Comparison of ENCODE assay signal across 34 mouse cellular contexts in genomic region chr19:10662665-10663064, GRCm38 (mm10). TPM values are rescaled to one million over a fixed set of nuclear protein-coding genes. Genes with fewer than 3 reads are reported as not detected.
DNase-seq lines count a peak whose midpoint lies in the region; ATAC-seq and TF ChIP-seq lines count a peak whose summit lies in the region.
"Had no signal": no experiment of that assay in that cellular context is flagged by ENCODE, and none has a peak within 500 bp of the region (broad histone marks: within the 10 kb centered on the region; RNA-seq: fewer than 3 reads in every experiment).

No protein-coding gene starts in this region.

- no peak; the same call in 1 of the 2 replicates for TF ChIP-seq RAD21 in MEL (IDR thresholded peaks at IDR 0.05; ENCODE audit: low read depth, low read length)

- peak overlapping the region; percentile 79 for H3K27ac ChIP-seq in heart, embryonic 11.5 days (ENCODE audit: low read depth, low read length)
- peak overlapping the region; percentile 100 for H3K27ac ChIP-seq in MEL (ENCODE audit: control insufficient read depth, low read depth, low read length)
- H3K27ac ChIP-seq in liver, embryonic 12.5 days = peak overlapping the region; percentile 99
- H3K27ac ChIP-seq in small intestine, adult 2 months (ENCODE audit: insufficient read depth, low read depth, low read length) = 0 out of 2 replicates have a peak overlapping the region, but pooled peaks have one; percentile 13
- H3K27ac ChIP-seq: embryonic facial prominence, embryonic 10.5 days; hindbrain, embryonic 15.5 days; limb, embryonic 13.5 days; lung, embryonic 15.5 days; midbrain, embryonic 13.5 days; stomach, postnatal 0 days had no signal

- TF ChIP-seq EP300 in MEL (IDR thresholded peaks at IDR 0.05; ENCODE audit: low read depth in 1 of 2, low read length in 2 of 2) = peak; percentile 73 to 83

- TF ChIP-seq CTCF in MEL (IDR thresholded peaks at IDR 0.05 in 2 of 3, conservative IDR thresholded peaks at IDR 0.05 in 1 of 3; ENCODE audit: control insufficient read depth in 1 of 3, insufficient read depth in 1 of 3, low read depth in 2 of 3, low read length in 3 of 3, poor library complexity in 1 of 3, severe bottlenecking in 1 of 3) = no peak
- TF ChIP-seq CTCF in small intestine, adult 2 months (IDR thresholded peaks at IDR 0.05; ENCODE audit: extremely low read depth, insufficient read length, insufficient replicate concordance, low read depth, low read length) = no peak

- H3K27me3 ChIP-seq in heart, embryonic 11.5 days (ENCODE audit: control insufficient read depth, insufficient read depth, low read length) = no peaks in the 10 kb centered on the region
- no peaks in the 10 kb centered on the region for H3K27me3 ChIP-seq in MEL (ENCODE audit: control insufficient read depth in 1 of 2, insufficient read depth in 2 of 2, low read length in 2 of 2)
- no peaks in the 10 kb centered on the region for H3K27me3 ChIP-seq in liver, embryonic 12.5 days (replicated peaks)
- H3K27me3 ChIP-seq in small intestine, adult 2 months (ENCODE audit: control insufficient read depth, insufficient read depth, low read length) = no peaks in the 10 kb centered on the region
- H3K27me3 ChIP-seq: CH12.LX; hindbrain, embryonic 15.5 days; limb, embryonic 13.5 days; lung, embryonic 15.5 days; midbrain, embryonic 13.5 days had no signal

- no peak for TF ChIP-seq POLR2A in MEL (IDR thresholded peaks at IDR 0.05; ENCODE audit: control insufficient read depth in 1 of 2, insufficient read depth in 1 of 2, low read depth in 1 of 2, low read length in 2 of 2, poor library complexity in 1 of 2)
- no peak for TF ChIP-seq POLR2A in small intestine, adult 2 months (IDR thresholded peaks at IDR 0.05; ENCODE audit: low read depth, low read length)

- no peaks in the 10 kb centered on the region for H3K9me3 ChIP-seq in heart, embryonic 11.5 days (replicated peaks; ENCODE audit: control insufficient read depth, low read length)
- no peaks in the 10 kb centered on the region for H3K9me3 ChIP-seq in MEL (replicated peaks; ENCODE audit: insufficient read depth, low read length)
- no peaks in the 10 kb centered on the region for H3K9me3 ChIP-seq in liver, embryonic 12.5 days (replicated peaks)
- H3K9me3 ChIP-seq: embryonic facial prominence, embryonic 10.5 days; hindbrain, embryonic 15.5 days; limb, embryonic 13.5 days; lung, embryonic 15.5 days; midbrain, embryonic 13.5 days had no signal

- H3K36me3 ChIP-seq in heart, embryonic 11.5 days (ENCODE audit: control insufficient read depth, insufficient read depth, low read length) = no peaks in the 10 kb centered on the region
- peaks cover 0 to 27% of the 10 kb centered on the region in 2 experiments; a peak in 2 of 4 replicates for H3K36me3 ChIP-seq in MEL (ENCODE audit: control insufficient read depth in 1 of 2, insufficient read depth in 2 of 2, low read length in 2 of 2)
- H3K36me3 ChIP-seq in liver, embryonic 12.5 days = 0 out of 2 replicates have a peak, but pooled peaks cover 8% of the 10 kb centered on the region
- H3K36me3 ChIP-seq in small intestine, adult 2 months (ENCODE audit: control insufficient read depth, insufficient read depth, low read length) = no peaks in the 10 kb centered on the region
- H3K36me3 ChIP-seq: embryonic facial prominence, embryonic 10.5 days; hindbrain, embryonic 15.5 days; limb, embryonic 13.5 days; lung, embryonic 15.5 days; midbrain, embryonic 13.5 days had no signal

- no peak overlapping the region for H3K4me2 ChIP-seq in heart, embryonic 11.5 days
- peak overlapping the region; percentile 67 for H3K4me2 ChIP-seq in liver, embryonic 12.5 days
- H3K4me2 ChIP-seq: hindbrain, embryonic 15.5 days; limb, embryonic 13.5 days; lung, embryonic 15.5 days; midbrain, embryonic 13.5 days had no signal

- H3K79me2 ChIP-seq in MEL (ENCODE audit: control insufficient read depth, insufficient read depth, low read length, poor library complexity) = no peaks in the 10 kb centered on the region

- no peak for ATAC-seq in heart, embryonic 11.5 days (replicated peaks; ENCODE audit: insufficient number of reproducible peaks, low FRiP score, low TSS enrichment)
- no peak for ATAC-seq in liver, embryonic 12.5 days
- ATAC-seq: forebrain, postnatal 0 days; midbrain, embryonic 13.5 days had no signal

- peaks cover under 1% of the 10 kb centered on the region; the same call in 1 of the 2 replicates for H3K4me1 ChIP-seq in heart, embryonic 11.5 days (ENCODE audit: control insufficient read depth, insufficient read depth, low read length)
- H3K4me1 ChIP-seq in MEL (ENCODE audit: control insufficient read depth in 1 of 2, insufficient read depth in 2 of 2, low read length in 2 of 2) = peaks cover 6 to 19% of the 10 kb centered on the region in 2 experiments; a peak in 3 of 4 replicates
- H3K4me1 ChIP-seq in liver, embryonic 12.5 days = peaks cover 77% of the 10 kb centered on the region
- peaks cover 23% of the 10 kb centered on the region; the same call in 1 of the 2 replicates for H3K4me1 ChIP-seq in small intestine, adult 2 months (ENCODE audit: control insufficient read depth, insufficient read depth, insufficient read length, low read length)
- H3K4me1 ChIP-seq: hindbrain, embryonic 15.5 days; limb, embryonic 13.5 days; lung, embryonic 15.5 days; midbrain, embryonic 13.5 days had no signal

- WGBS in heart, embryonic 11.5 days (ENCODE audit: insufficient replicate concordance) = 48% methylated on average over 3 of the region's 3 CpGs
- WGBS in liver, embryonic 12.5 days (ENCODE audit: insufficient replicate concordance) = 29% methylated on average over 3 of the region's 3 CpGs
- 16% methylated on average over 3 of the region's 3 CpGs for WGBS in small intestine, adult 2 months

- no peak overlapping the region for H3K4me3 ChIP-seq in heart, embryonic 11.5 days (ENCODE audit: low read depth, low read length)
- no peak overlapping the region for H3K4me3 ChIP-seq in MEL (ENCODE audit: control insufficient read depth in 1 of 2, insufficient read depth in 1 of 2, low read depth in 2 of 2, low read length in 2 of 2)
- H3K4me3 ChIP-seq in liver, embryonic 12.5 days = no peak overlapping the region
- H3K4me3 ChIP-seq in small intestine, adult 2 months (ENCODE audit: low read depth, low read length) = no peak overlapping the region
- H3K4me3 ChIP-seq: embryonic facial prominence, embryonic 10.5 days; hindbrain, embryonic 15.5 days; limb, embryonic 13.5 days; lung, embryonic 15.5 days; megakaryocyte, embryonic 14.5 days; midbrain, embryonic 13.5 days had no signal

- intact Hi-C loops in heart, postnatal 10 days (cut with DNase I) = no loop called here

- H3K9ac ChIP-seq in heart, embryonic 11.5 days (ENCODE audit: low read depth, low read length) = no peak overlapping the region
- H3K9ac ChIP-seq in MEL (ENCODE audit: control insufficient read depth, low read depth, low read length, poor library complexity, severe bottlenecking) = peak overlapping the region; percentile 53
- H3K9ac ChIP-seq in liver, embryonic 12.5 days = peak overlapping the region; percentile 36
- H3K9ac ChIP-seq: forebrain, postnatal 0 days; hindbrain, embryonic 15.5 days; limb, embryonic 13.5 days; lung, embryonic 15.5 days; midbrain, embryonic 13.5 days had no signal

- no peak for DNase-seq in heart, postnatal 10 days
- peak; percentile 84 for DNase-seq in MEL (ENCODE audit: low read depth, low spot score)
- no peak for DNase-seq in layer of hippocampus, adult 9-11 months
- no peak for DNase-seq in embryo, embryonic 10 days (ENCODE audit: low spot score)
- DNase-seq: adrenal gland, postnatal 14 days; B cell, adult 2 months; cerebellum, adult 9-10 months; forebrain, postnatal 0 days; gastrocnemius, postnatal 36 days; heart, postnatal 4 days; kidney, adult 8-10 months; kidney, postnatal 10 days; layer of hippocampus, postnatal 36 days; lung, postnatal 36 days; thymus, adult 2 months; thymus, postnatal 4 days had no signal

RNA-seq across cellular contexts. Expression of gene Pga5, which starts 15.2 kb away (rescaled TPM):
- polyA plus RNA-seq in heart, embryonic 11.5 days (2014; fragmentation: Nextera tagmentation; extraction: Ambion mirVana) = not detected in 2 replicates
- not detected for total RNA-seq in heart, postnatal 10 days (2021)
- not detected in 2 replicates for total RNA-seq in MEL (2012; rRNA removed)
- polyA plus RNA-seq in MEL (2012; ENCODE audit: insufficient read depth in 1 of 2, insufficient read length in 2 of 2, low read depth in 1 of 2, low replicate concordance in 2 of 2, missing spikeins in 1 of 2) = not detected
- 0.08 TPM in 1 of 2 replicates, not detected in the other for polyA plus RNA-seq in liver, embryonic 12.5 days (2016; fragmentation: Nextera tagmentation; extraction: Ambion mirVana)
- polyA plus RNA-seq in small intestine, adult 2 months (2012; rRNA removed) = 1.1 TPM in 1 of 2 replicates, not detected in the other
- total RNA-seq: adrenal gland, postnatal 14 days; common myeloid progenitor, adult 5-6 weeks; forebrain, postnatal 0 days; gastrocnemius, postnatal 36 days; heart, postnatal 4 days; layer of hippocampus, adult 18-20 months; layer of hippocampus, postnatal 36 days; left cerebral cortex, postnatal 25 days; monocyte, adult 5-6 weeks; neutrophil, adult 5-6 weeks had no signal
- polyA plus RNA-seq: embryonic facial prominence, embryonic 10.5 days; forebrain, postnatal 0 days; heart, embryonic 14.5 days; hindbrain, embryonic 15.5 days; intestine, embryonic 14.5 days; lung, embryonic 15.5 days; midbrain, embryonic 13.5 days had no signal

RNA-seq across cellular contexts. Expression of gene Vps37c, which starts 25.9 kb away (rescaled TPM):
- 21.9 and 22.5 TPM in 2 replicates for polyA plus RNA-seq in heart, embryonic 11.5 days (2014; fragmentation: Nextera tagmentation; extraction: Ambion mirVana)
- total RNA-seq in heart, postnatal 10 days (2021) = 10 to 100 TPM; 23.3 to 27.1 TPM
- 6.5 and 8.1 TPM in 2 replicates for total RNA-seq in MEL (2012; rRNA removed)
- 10 to 100 TPM in 1 of 2 experiments, not detected in 1; 11.9 TPM for polyA plus RNA-seq in MEL (2012; ENCODE audit: insufficient read depth in 1 of 2, insufficient read length in 2 of 2, low read depth in 1 of 2, low replicate concordance in 2 of 2, missing spikeins in 1 of 2)
- 14.5 and 14.8 TPM in 2 replicates for polyA plus RNA-seq in liver, embryonic 12.5 days (2016; fragmentation: Nextera tagmentation; extraction: Ambion mirVana)
- polyA plus RNA-seq in small intestine, adult 2 months (2012; rRNA removed) = 20.2 and 37.6 TPM in 2 replicates

RNA-seq across cellular contexts. Expression of gene Vwce, which starts 28.7 kb away (rescaled TPM):
- polyA plus RNA-seq in heart, embryonic 11.5 days (2014; fragmentation: Nextera tagmentation; extraction: Ambion mirVana) = 0.46 and 0.55 TPM in 2 replicates
- total RNA-seq in heart, postnatal 10 days (2021) = under 1 TPM; 0.26 to 0.27 TPM
- 0.04 and 0.23 TPM in 2 replicates for total RNA-seq in MEL (2012; rRNA removed)
- 100 to 1,000 TPM in 1 of 2 experiments, 1 to 10 TPM in 1; 1.8 to 666 TPM for polyA plus RNA-seq in MEL (2012; ENCODE audit: insufficient read depth in 1 of 2, insufficient read length in 2 of 2, low read depth in 1 of 2, low replicate concordance in 2 of 2, missing spikeins in 1 of 2)
- 6.2 and 7.6 TPM in 2 replicates for polyA plus RNA-seq in liver, embryonic 12.5 days (2016; fragmentation: Nextera tagmentation; extraction: Ambion mirVana)
- 5.5 and 11.3 TPM in 2 replicates for polyA plus RNA-seq in small intestine, adult 2 months (2012; rRNA removed)
- total RNA-seq: common myeloid progenitor, adult 5-6 weeks; gastrocnemius, postnatal 36 days; monocyte, adult 5-6 weeks; neutrophil, adult 5-6 weeks had no signal

RNA-seq across cellular contexts. Expression of gene Tkfc, which starts 57.2 kb away (rescaled TPM):
- 13.6 and 14.3 TPM in 2 replicates for polyA plus RNA-seq in heart, embryonic 11.5 days (2014; fragmentation: Nextera tagmentation; extraction: Ambion mirVana)
- 10 to 100 TPM; 10.3 to 11.1 TPM for total RNA-seq in heart, postnatal 10 days (2021)
- total RNA-seq in MEL (2012; rRNA removed) = 3.6 and 3.7 TPM in 2 replicates
- 10 to 100 TPM in 1 of 2 experiments, not detected in 1; 12.8 TPM for polyA plus RNA-seq in MEL (2012; ENCODE audit: insufficient read depth in 1 of 2, insufficient read length in 2 of 2, low read depth in 1 of 2, low replicate concordance in 2 of 2, missing spikeins in 1 of 2)
- polyA plus RNA-seq in liver, embryonic 12.5 days (2016; fragmentation: Nextera tagmentation; extraction: Ambion mirVana) = 10.1 and 10.2 TPM in 2 replicates
- 124 and 224 TPM in 2 replicates for polyA plus RNA-seq in small intestine, adult 2 months (2012; rRNA removed)

RNA-seq across cellular contexts. Expression of gene Ddb1, which starts 57.5 kb away (rescaled TPM):
- polyA plus RNA-seq in heart, embryonic 11.5 days (2014; fragmentation: Nextera tagmentation; extraction: Ambion mirVana) = 265 and 328 TPM in 2 replicates
- 100 to 1,000 TPM; 216 to 231 TPM for total RNA-seq in heart, postnatal 10 days (2021)
- total RNA-seq in MEL (2012; rRNA removed) = 363 and 365 TPM in 2 replicates
- polyA plus RNA-seq in MEL (2012; ENCODE audit: insufficient read depth in 1 of 2, insufficient read length in 2 of 2, low read depth in 1 of 2, low replicate concordance in 2 of 2, missing spikeins in 1 of 2) = 100 to 1,000 TPM; 116 to 459 TPM
- polyA plus RNA-seq in liver, embryonic 12.5 days (2016; fragmentation: Nextera tagmentation; extraction: Ambion mirVana) = 252 and 256 TPM in 2 replicates
- polyA plus RNA-seq in small intestine, adult 2 months (2012; rRNA removed) = 37.7 and 57.2 TPM in 2 replicates

Comparison
In these comparisons a context has a peak if more than half of its experiments do, and no peak if none do; other contexts are left out.
1. H3K27ac ChIP-seq: peak in every context shown above with its lines; median percentile 100 in MEL; 99 in liver, embryonic 12.5 days; 79 in heart, embryonic 11.5 days; 13 in small intestine, adult 2 months.